Mouse (Mus musculus) limb, embryonic 14.5 days (tissue): ENCODE data around the gene Rhbdl1. TPM values are rescaled to one million over a fixed set of nuclear protein-coding genes. Genes with fewer than 3 reads are reported as not detected.

Experiments used
- ATAC-seq: fragments of 200-750 bp; cut with Nextera tagmentation; 2 replicates; pipeline ENCODE4 v1.8.0; 2017; ENCODE audit warnings: low read depth, moderate number of reproducible peaks, moderate TSS enrichment; ENCODE audit not compliant: low FRiP score
- DNase-seq: peaks from one replicate; pipeline ENCODE4 v3.0.0-alpha.2; 2015; ENCODE audit warnings: low spot score
- H3K27ac ChIP-seq: fragments of 300-500 bp; sonication (generic); replicated peaks from 2 replicates; pipeline ENCODE4 v1.5.1; 2014; ENCODE audit warnings: low read depth, mild to moderate bottlenecking, low read length, moderate library complexity, mixed read lengths
- H3K27me3 ChIP-seq: fragments of 300-500 bp; sonication (generic); 2 replicates; pipeline ENCODE4 v1.6.1; 2014; ENCODE audit warnings: low read length, mixed read lengths; ENCODE audit not compliant: control insufficient read depth, insufficient read depth
- H3K36me3 ChIP-seq: fragments of 300-500 bp; sonication (generic); 2 replicates; pipeline ENCODE4 v1.6.1; 2014; ENCODE audit warnings: mild to moderate bottlenecking, low read length, moderate library complexity, mixed read lengths; ENCODE audit not compliant: control insufficient read depth, insufficient read depth
- H3K4me1 ChIP-seq: fragments of 300-500 bp; sonication (generic); 2 replicates; pipeline ENCODE4 v1.6.1; 2014; ENCODE audit warnings: antibody characterized with exemption, low read length, mixed read lengths; ENCODE audit not compliant: control insufficient read depth, insufficient read depth
- H3K4me2 ChIP-seq: fragments of 300-500 bp; sonication (generic); replicated peaks from 2 replicates; pipeline ENCODE4 v1.6.1; 2014; ENCODE audit warnings: low read depth, mild to moderate bottlenecking, low read length, moderate library complexity; ENCODE audit not compliant: severe bottlenecking
- H3K4me3 ChIP-seq: fragments of 300-500 bp; sonication (generic); replicated peaks from 2 replicates; pipeline ENCODE4 v1.5.1; 2014; ENCODE audit warnings: low read length
- H3K9ac ChIP-seq: fragments of 300-500 bp; sonication (generic); 2 replicates; pipeline ENCODE4 v1.6.1; 2014; ENCODE audit warnings: mild to moderate bottlenecking, low read depth, low read length, moderate library complexity; ENCODE audit not compliant: severe bottlenecking
- H3K9me3 ChIP-seq: fragments of 300-500 bp; sonication (generic); 2 replicates; pipeline ENCODE4 v1.6.1; 2016; ENCODE audit warnings: low read length; ENCODE audit not compliant: control insufficient read depth
- POLR2A ChIP-seq: fragments of 200-500 bp; IDR thresholded peaks from 2 replicates; pipeline ENCODE4 v1.8.0; 2012; ENCODE audit warnings: inconsistent platforms, mild to moderate bottlenecking, moderate library complexity, borderline replicate concordance; ENCODE audit not compliant: insufficient read depth, insufficient read length; ENCODE audit errors: extremely low read depth
- WGBS: fragments of 180-500 bp; shearing (Covaris S2); extraction: QIAGEN DNeasy Blood & Tissue Kit; methylation state at CpG from one replicate; pipeline ENCODE4 v1.1.7; 2014; 5-methylcytosine and 5-hydroxymethylcytosine counted together
- polyA plus RNA-seq, 2 experiments: library from polyadenylated mRNA; depleted of rRNA in 1 of 2; stranded (reverse) in 1 of 2; unstranded in 1 of 2; fragments of >200 nt; fragmentation: Nextera tagmentation in 1 of 2; extraction: Ambion mirVana in 1 of 2; gene quantifications; 2 replicates each; pipeline versions ENCODE4 v1.2.1 to v1.2.3; 2012 to 2014

Gene Rhbdl1
- polyA plus RNA-seq, 2 experiments, result 2.3 to 11.7 TPM

GRCm38 (mm10) chr17:25839455-25840235 is 2.5 kb upstream of the Rhbdl1 start:
- ATAC-seq (no peak), DNase-seq (no peak)
- peaks cover 32% of the 10 kb centered on the region for H3K4me1 ChIP-seq
- H3K9me3 ChIP-seq, result no peaks in the 10 kb centered on the region
- WGBS, result 80% methylated on average over 14 of the region's 14 CpGs
- H3K4me3 ChIP-seq, result no peak overlapping the region
- H3K4me2 ChIP-seq, result no peak overlapping the region
- TF ChIP-seq POLR2A, result no peak
- H3K27ac ChIP-seq, result no peak overlapping the region
- H3K9ac ChIP-seq, result no peak overlapping the region
- peaks cover 55% of the 10 kb centered on the region for H3K36me3 ChIP-seq
- no peaks in the 10 kb centered on the region for H3K27me3 ChIP-seq

DNA sequence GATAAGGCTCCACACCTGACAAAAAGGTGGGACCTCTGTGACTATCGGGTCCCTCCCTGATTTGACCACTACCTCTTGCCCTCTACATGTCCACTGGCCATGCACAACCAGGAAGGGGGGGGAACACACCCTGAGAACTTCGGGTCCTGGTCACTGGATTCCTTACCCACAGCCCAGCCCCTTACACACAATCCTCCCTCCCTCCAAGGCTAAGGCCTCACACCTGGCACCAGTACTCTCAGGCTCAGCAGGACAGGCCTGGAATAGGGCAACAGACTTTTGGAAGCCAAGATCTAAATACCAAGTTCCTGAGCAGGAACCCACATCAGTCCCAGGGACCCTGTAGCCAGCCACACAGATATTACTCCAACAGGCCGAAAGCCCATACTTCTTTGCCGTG is 1.8 kb upstream of the Rhbdl1 start:
- Histone ChIP-seq H3K9ac (no peak overlapping the region), H3K27me3 (no peaks in the 10 kb centered on the region), H3K36me3 (peaks cover 56% of the 10 kb centered on the region), H3K27ac (no peak overlapping the region), H3K4me2 (no peak overlapping the region), H3K9me3 (no peaks in the 10 kb centered on the region), H3K4me3 (no peak overlapping the region), H3K4me1 (peaks cover 38% of the 10 kb centered on the region)
- DNase-seq (no peak), ATAC-seq (no peak)
- 93% methylated on average over 4 of the region's 4 CpGs for WGBS
- no peak for TF ChIP-seq POLR2A

DNA sequence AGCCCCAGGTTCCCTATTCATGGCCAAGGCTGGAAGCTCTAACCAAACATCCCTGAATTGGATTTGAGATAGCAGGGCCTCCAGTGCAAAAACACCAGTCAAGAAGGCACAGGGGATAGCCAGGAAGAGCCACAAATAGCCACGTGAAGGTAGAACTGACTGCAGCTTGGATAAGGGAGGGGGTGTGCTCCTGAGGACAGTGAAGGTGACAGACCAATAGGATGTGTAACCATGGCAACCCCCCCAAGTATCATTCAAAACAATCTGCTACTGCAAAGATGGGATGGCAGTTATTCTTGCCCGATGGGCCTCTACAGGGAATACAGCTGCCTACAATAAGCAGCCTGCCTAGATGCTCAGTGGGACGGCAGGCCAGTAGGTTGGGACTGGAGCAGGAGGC is 438 bp upstream of the Rhbdl1 start:
- DNase-seq (no peak), ATAC-seq (no peak)
- Histone ChIP-seq H3K27me3 (no peaks in the 10 kb centered on the region), H3K4me2 (peak overlapping the region; percentile 75; the same call in 1 of the 2 replicates), H3K4me3 (peak overlapping the region; percentile 34; the same call in 1 of the 2 replicates), H3K36me3 (peaks cover 56% of the 10 kb centered on the region), H3K9me3 (no peaks in the 10 kb centered on the region), H3K9ac (peak overlapping the region; percentile 8; the same call in 1 of the 2 replicates), H3K27ac (no peak overlapping the region; the same call in 1 of the 2 replicates), H3K4me1 (peaks cover 34% of the 10 kb centered on the region)
- WGBS, result 47% methylated on average over 3 of the region's 3 CpGs
- no peak for TF ChIP-seq POLR2A

- 37% methylated on average over 14 of the region's 23 CpGs for WGBS
- Histone ChIP-seq H3K4me2 (peak overlapping the region; percentile 75), H3K9me3 (no peaks in the 10 kb centered on the region), H3K4me3 (peak overlapping the region; percentile 34), H3K4me1 (peaks cover 40% of the 10 kb centered on the region), H3K27ac (no peak overlapping the region), H3K9ac (peak overlapping the region; percentile 53), H3K36me3 (peaks cover 49% of the 10 kb centered on the region), H3K27me3 (no peaks in the 10 kb centered on the region)
- no peak for TF ChIP-seq POLR2A
- DNase-seq, result no peak
- ATAC-seq, result no peak
Measured at GRCm38 (mm10) chr17:25836397-25837075, 559 bp downstream of the Rhbdl1 start.

DNA sequence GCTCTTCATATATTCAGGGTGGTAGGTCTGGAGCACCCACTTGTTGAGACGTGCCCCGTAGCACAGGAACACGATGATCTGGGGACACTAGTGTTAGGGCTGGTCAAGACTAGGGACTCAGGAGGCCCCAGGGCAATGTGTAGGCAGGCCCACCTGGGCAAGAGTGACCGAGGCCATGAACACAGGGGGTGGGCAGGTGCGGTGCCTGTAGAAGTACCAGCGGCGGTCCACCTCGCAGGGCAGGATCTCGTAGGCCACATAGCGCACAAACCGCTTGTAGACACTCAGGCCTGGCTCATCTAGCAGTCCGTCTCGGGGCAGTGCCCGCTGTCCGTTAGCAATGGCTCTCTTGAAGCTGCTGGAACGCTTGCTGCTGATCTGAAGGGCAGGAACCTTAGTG is 1.3 kb downstream of the Rhbdl1 start:
- peaks cover 47% of the 10 kb centered on the region for H3K4me1 ChIP-seq
- no peaks in the 10 kb centered on the region for H3K9me3 ChIP-seq
- DNase-seq (no peak), ATAC-seq (no peak)
- H3K36me3 ChIP-seq, result peaks cover 49% of the 10 kb centered on the region
- TF ChIP-seq POLR2A, result no peak
- H3K9ac ChIP-seq, result no peak overlapping the region
- WGBS, result 88% methylated on average over 16 of the region's 16 CpGs
- H3K4me3 ChIP-seq, result no peak overlapping the region
- H3K27ac ChIP-seq, result no peak overlapping the region
- H3K27me3 ChIP-seq, result no peaks in the 10 kb centered on the region
- no peak overlapping the region for H3K4me2 ChIP-seq
